In genomic region chr14:40955596-40956251, GRCm38 (mm10) we compare ENCODE assay signal across 8 mouse cellular contexts. TPM values are rescaled to one million over a fixed set of nuclear protein-coding genes. Genes with fewer than 3 reads are reported as not detected.
DNase-seq lines count a peak whose midpoint lies in the region; ATAC-seq and TF ChIP-seq lines count a peak whose summit lies in the region.

No protein-coding gene starts in this region.

- WGBS in heart, adult 2 months, result 41% methylated on average over 10 of the region's 10 CpGs
- under 1% methylated on average over 10 of the region's 10 CpGs for WGBS in forebrain, embryonic 13.5 days
- 6% methylated on average over 10 of the region's 10 CpGs for WGBS in hindbrain, postnatal 0 days
- WGBS in liver, embryonic 12.5 days (ENCODE audit: insufficient replicate concordance), result 30% methylated on average over 10 of the region's 10 CpGs

- no peaks in the 10 kb centered on the region for H3K9me3 ChIP-seq in forebrain, embryonic 13.5 days (replicated peaks)
- H3K9me3 ChIP-seq in hindbrain, postnatal 0 days (ENCODE audit: low read length), result no peaks in the 10 kb centered on the region
- no peaks in the 10 kb centered on the region for H3K9me3 ChIP-seq in liver, embryonic 12.5 days (replicated peaks)

- peak overlapping the region; percentile 93 for H3K27ac ChIP-seq in heart, adult 2 months
- peak overlapping the region; percentile 98 for H3K27ac ChIP-seq in forebrain, embryonic 13.5 days
- peak overlapping the region; percentile 84 for H3K27ac ChIP-seq in hindbrain, postnatal 0 days
- peak overlapping the region; percentile 83 for H3K27ac ChIP-seq in liver, embryonic 12.5 days

- TF ChIP-seq EP300 in heart, adult 2 months (IDR thresholded peaks at IDR 0.05; ENCODE audit: insufficient read depth, low read depth, low read length), result no peak

- peak; percentile 48 to 62 for DNase-seq in heart, adult 2 months
- DNase-seq in heart, adult 8-10 months (ENCODE audit: low spot score), result no peak
- DNase-seq in T-cell, adult 2 months (ENCODE audit: low spot score), result peak; percentile 60
- DNase-seq in hindbrain, postnatal 0 days (ENCODE audit: low spot score), result peak; percentile 77
- DNase-seq in right cerebral cortex, adult 2 months (ENCODE audit: low spot score in 2 of 2), result peak; percentile 77 to 87
- DNase-seq in Muller cell, postnatal 12 days (ENCODE audit: inconsistent ontology term), result no peak

- peak overlapping the region; percentile 45 for H3K4me2 ChIP-seq in forebrain, embryonic 13.5 days
- H3K4me2 ChIP-seq in hindbrain, postnatal 0 days (ENCODE audit: low read depth, low read length), result peak overlapping the region; percentile 32
- peak overlapping the region; percentile 45 for H3K4me2 ChIP-seq in liver, embryonic 12.5 days

- H3K27me3 ChIP-seq in heart, adult 2 months (ENCODE audit: control insufficient read depth, insufficient read depth, low read length), result no peaks in the 10 kb centered on the region
- H3K27me3 ChIP-seq in forebrain, embryonic 13.5 days, result no peaks in the 10 kb centered on the region
- H3K27me3 ChIP-seq in hindbrain, postnatal 0 days (ENCODE audit: insufficient read depth, low read length), result no peaks in the 10 kb centered on the region
- no peaks in the 10 kb centered on the region for H3K27me3 ChIP-seq in liver, embryonic 12.5 days (replicated peaks)

- no peak for TF ChIP-seq POLR2A in heart, adult 2 months (IDR thresholded peaks at IDR 0.05; ENCODE audit: insufficient read depth, low read depth, low read length)

- no peak for TF ChIP-seq CTCF in heart, adult 2 months (IDR thresholded peaks at IDR 0.05)
- TF ChIP-seq CTCF in hindbrain, postnatal 0 days (IDR thresholded peaks at IDR 0.05; ENCODE audit: low read depth), result no peak

- H3K79me2 ChIP-seq in heart, adult 2 months (replicated peaks; ENCODE audit: control insufficient read depth, insufficient read depth, low read length), result 0 out of 2 replicates have a peak, but pooled peaks cover 3% of the 10 kb centered on the region

- peak; percentile 76 for ATAC-seq in forebrain, embryonic 13.5 days
- ATAC-seq in hindbrain, postnatal 0 days, result peak; percentile 75
- no peak for ATAC-seq in liver, embryonic 12.5 days

- peaks cover 37% of the 10 kb centered on the region for H3K4me1 ChIP-seq in heart, adult 2 months (ENCODE audit: control insufficient read depth, insufficient read depth, low read length)
- peaks cover 87% of the 10 kb centered on the region for H3K4me1 ChIP-seq in forebrain, embryonic 13.5 days
- H3K4me1 ChIP-seq in hindbrain, postnatal 0 days (ENCODE audit: insufficient read depth, low read length), result peaks cover 50% of the 10 kb centered on the region
- peaks cover 99% of the 10 kb centered on the region for H3K4me1 ChIP-seq in liver, embryonic 12.5 days

- intact Hi-C loops in heart, adult 2 months (cut with DNase I), result no loop called here

- H3K9ac ChIP-seq in heart, adult 2 months (ENCODE audit: low read depth, low read length), result no peak overlapping the region
- peak overlapping the region; percentile 65 for H3K9ac ChIP-seq in forebrain, embryonic 13.5 days
- H3K9ac ChIP-seq in hindbrain, postnatal 0 days (replicated peaks; ENCODE audit: low read length), result peak overlapping the region; percentile 41
- H3K9ac ChIP-seq in liver, embryonic 12.5 days, result peak overlapping the region; percentile 64

- H3K4me3 ChIP-seq in heart, adult 2 months, result no peak overlapping the region
- H3K4me3 ChIP-seq in forebrain, embryonic 13.5 days, result no peak overlapping the region; the same call in 1 of the 2 replicates
- no peak overlapping the region for H3K4me3 ChIP-seq in hindbrain, postnatal 0 days (ENCODE audit: low read length)
- no peak overlapping the region for H3K4me3 ChIP-seq in liver, embryonic 12.5 days

- peaks cover 10% of the 10 kb centered on the region for H3K36me3 ChIP-seq in heart, adult 2 months (ENCODE audit: control insufficient read depth, insufficient read depth, low read length)
- H3K36me3 ChIP-seq in forebrain, embryonic 13.5 days (ENCODE audit: poor library complexity, severe bottlenecking), result no peaks in the 10 kb centered on the region
- no peaks in the 10 kb centered on the region for H3K36me3 ChIP-seq in hindbrain, postnatal 0 days (ENCODE audit: insufficient read depth, low read length)
- no peaks in the 10 kb centered on the region; the same call in 1 of the 2 replicates for H3K36me3 ChIP-seq in liver, embryonic 12.5 days

RNA-seq across cellular contexts. Expression of gene Tspan14, which starts 10.9 kb away (rescaled TPM):
- total RNA-seq in heart, adult 2 months (2021), result 10 to 100 TPM; 11.8 to 18.6 TPM
- polyA plus RNA-seq in heart, adult 2 months (2012; rRNA removed), result 25.7 and 26.4 TPM in 2 replicates
- total RNA-seq in heart, adult 8-10 months (2022), result 10 to 100 TPM in 2 of 4 experiments, 1 to 10 TPM in 2; 9.8 to 18.6 (median 10.8) TPM
- 84.1 and 88.2 TPM in 2 replicates for polyA plus RNA-seq in forebrain, embryonic 13.5 days (2015; fragmentation: Nextera tagmentation; extraction: Ambion mirVana)
- 38.2 and 39.2 TPM in 2 replicates for total RNA-seq in hindbrain, postnatal 0 days (2014; rRNA removed)
- polyA plus RNA-seq in hindbrain, postnatal 0 days (2015; fragmentation: Nextera tagmentation; extraction: Ambion mirVana), result 30.4 and 35.2 TPM in 2 replicates
- polyA plus RNA-seq in liver, embryonic 12.5 days (2016; fragmentation: Nextera tagmentation; extraction: Ambion mirVana), result 44.5 and 44.6 TPM in 2 replicates

RNA-seq across cellular contexts. Expression of gene Fam213a, which starts 57.9 kb away (rescaled TPM):
- total RNA-seq in heart, adult 2 months (2021), result 10 to 100 TPM; 27.1 to 32.4 TPM
- polyA plus RNA-seq in heart, adult 2 months (2012; rRNA removed), result 13.5 and 16.6 TPM in 2 replicates
- 10 to 100 TPM; 24.7 to 39.2 (median 28.2) TPM for total RNA-seq in heart, adult 8-10 months (2022)
- polyA plus RNA-seq in forebrain, embryonic 13.5 days (2015; fragmentation: Nextera tagmentation; extraction: Ambion mirVana), result 49.7 and 57.8 TPM in 2 replicates
- 35.1 and 35.3 TPM in 2 replicates for total RNA-seq in hindbrain, postnatal 0 days (2014; rRNA removed)
- polyA plus RNA-seq in hindbrain, postnatal 0 days (2015; fragmentation: Nextera tagmentation; extraction: Ambion mirVana), result 109 and 118 TPM in 2 replicates
- 77.7 and 79.0 TPM in 2 replicates for polyA plus RNA-seq in liver, embryonic 12.5 days (2016; fragmentation: Nextera tagmentation; extraction: Ambion mirVana)

Comparison
In these comparisons a context has a peak if more than half of its experiments do, and no peak if none do; other contexts are left out.
1. DNase-seq: peak in heart, adult 2 months (2 of 2), T-cell, adult 2 months (single experiment), hindbrain, postnatal 0 days (single experiment) and right cerebral cortex, adult 2 months (2 of 2); none in heart, adult 8-10 months (single experiment) and Muller cell, postnatal 12 days (single experiment).
2. Peak in every context shown above with its lines, with median percentiles within 50 percentile points of each other: H3K27ac ChIP-seq and H3K4me2 ChIP-seq.